Mouse (Mus musculus) heart, postnatal 10 days (tissue): ENCODE results near the gene Coasy. TPM values are rescaled to one million over a fixed set of nuclear protein-coding genes. Genes with fewer than 3 reads are reported as not detected.

ENCODE experiments used
- DNase-seq, 2 experiments: peaks; one replicate each; pipeline ENCODE4 v3.0.0; 2021
- intact Hi-C: fragments of 180-260 bp; cut with DNase I; formaldehyde crosslinking; loops from one replicate; pipeline ENCODE4 v1.15.1; 2025
- total RNA-seq, 2 experiments: library from RNA; stranded (reverse); gene quantifications; 2 replicates each; pipeline ENCODE4 v1.2.3; 2021

Coasy gene
- total RNA-seq, 2 experiments from 2014 or later, result 18.7 to 21.4 TPM

DNA sequence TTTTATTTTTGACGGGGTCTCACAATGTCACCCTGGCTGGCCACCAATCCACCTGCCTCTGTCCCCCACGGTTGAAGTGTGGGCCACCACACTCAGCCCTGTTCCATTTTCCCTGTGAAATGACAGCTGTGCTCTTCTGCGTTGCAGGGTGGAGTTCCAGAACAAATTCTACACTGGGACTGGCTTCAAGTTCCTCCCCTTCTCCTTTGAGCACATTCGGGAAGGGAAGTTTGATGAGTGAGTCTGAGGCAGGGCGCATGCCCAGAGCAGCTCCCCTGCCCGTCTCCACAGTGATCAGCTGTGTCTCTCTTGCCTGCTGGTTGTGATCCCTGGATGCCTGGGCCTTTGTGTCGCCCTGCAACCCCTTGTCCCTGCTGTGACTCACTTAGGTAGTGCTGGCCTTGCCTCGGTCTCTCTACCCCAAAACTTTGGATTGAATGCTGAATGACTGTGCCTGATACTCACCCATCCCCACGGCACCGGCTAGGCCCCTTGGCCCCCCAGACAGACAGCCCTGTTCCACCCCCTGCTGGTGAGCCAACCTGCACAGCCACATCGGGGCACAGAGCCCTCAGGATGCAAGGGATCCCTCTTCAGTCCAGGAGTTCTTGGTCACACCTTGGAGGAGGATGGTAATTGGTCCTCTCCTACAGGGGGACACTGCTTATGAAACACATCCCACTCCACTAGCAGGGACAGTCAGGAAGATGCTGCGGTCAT lies 20.0 kb upstream of the Coasy start:
- intact Hi-C loops, result loop anchor here (10.0 kb wide), 1 partner anchor 348 kb away; the partner anchor contains the start of genes Hspb9 and Kat2a
- peak; percentile 75 to 79 for DNase-seq

DNA sequence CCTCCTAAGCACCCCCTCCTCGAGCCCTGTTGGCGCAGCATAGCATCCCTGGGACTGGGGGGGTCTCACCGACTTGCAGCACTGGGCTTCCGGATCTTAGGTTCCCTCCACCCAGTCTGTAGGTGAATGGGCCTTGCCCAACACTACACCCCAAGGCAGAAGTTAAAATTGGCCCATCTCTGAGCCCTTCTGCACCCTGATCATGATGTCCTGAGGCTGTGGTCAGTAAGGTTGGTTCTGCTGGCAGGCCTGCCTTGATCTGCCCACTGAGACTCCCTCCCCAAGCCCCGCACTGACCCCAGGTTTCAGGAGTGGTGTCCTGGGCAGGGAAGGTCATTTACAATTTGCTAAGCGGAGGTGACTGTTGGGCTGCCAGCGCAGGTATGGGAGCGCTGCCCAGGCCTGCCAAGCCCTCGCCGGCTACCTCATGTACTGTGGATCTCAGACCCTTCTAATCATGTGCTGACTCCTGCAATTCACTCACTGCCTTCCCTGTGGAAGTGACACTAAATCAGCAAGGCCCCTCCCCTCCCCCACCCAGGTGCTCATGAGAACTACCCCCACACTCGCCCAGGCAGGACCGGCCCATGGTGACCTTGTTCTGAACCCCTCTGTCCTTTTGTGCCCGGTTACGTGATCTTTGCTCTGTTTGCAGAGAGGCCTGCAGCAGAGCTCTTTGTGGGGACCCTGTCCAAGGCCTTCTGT lies 19.2 kb upstream of the Coasy start:
- intact Hi-C loops, result loop anchor here (10.0 kb wide), 1 partner anchor 348 kb away; the partner anchor contains the start of genes Hspb9 and Kat2a
- peak in 1 of 2 experiments; percentile 72 for DNase-seq

DNA sequence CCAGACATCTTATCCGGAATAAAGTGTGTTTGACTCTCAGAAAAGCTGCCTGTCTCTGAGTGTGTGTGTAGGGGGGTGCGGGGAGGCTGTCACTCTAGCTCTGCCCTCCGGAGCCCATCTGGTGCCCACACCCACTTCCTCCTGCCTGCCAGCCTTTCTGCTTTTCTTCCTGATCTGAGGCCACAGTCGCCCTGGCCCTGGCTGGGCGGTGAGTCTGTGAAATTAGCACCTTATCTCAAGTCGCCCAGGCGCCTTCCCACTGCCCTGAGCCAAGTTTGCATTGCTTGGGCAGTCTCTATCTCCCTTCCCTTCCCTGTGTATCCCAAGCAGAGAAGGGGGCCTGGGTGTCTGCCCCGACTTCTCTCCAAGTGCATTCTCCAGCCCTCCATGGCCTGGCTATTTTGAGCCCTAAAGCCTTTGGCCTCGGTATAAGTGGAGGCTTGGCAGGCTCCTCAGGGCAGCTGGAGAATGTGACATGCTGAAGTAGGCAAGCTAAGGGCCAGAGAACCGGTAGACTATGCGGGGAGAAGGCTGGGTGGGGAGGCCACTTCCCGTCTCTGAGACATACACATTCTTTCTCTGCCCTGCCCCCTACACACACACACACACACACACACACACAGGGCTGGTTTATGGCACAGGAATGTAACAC lies 18.6 kb upstream of the Coasy start:
- intact Hi-C loops, result loop anchor here (10.0 kb wide), 1 partner anchor 349 kb away; the partner anchor contains the start of genes Hspb9 and Kat2a
- DNase-seq, result peak; percentile 88 to 92

DNA sequence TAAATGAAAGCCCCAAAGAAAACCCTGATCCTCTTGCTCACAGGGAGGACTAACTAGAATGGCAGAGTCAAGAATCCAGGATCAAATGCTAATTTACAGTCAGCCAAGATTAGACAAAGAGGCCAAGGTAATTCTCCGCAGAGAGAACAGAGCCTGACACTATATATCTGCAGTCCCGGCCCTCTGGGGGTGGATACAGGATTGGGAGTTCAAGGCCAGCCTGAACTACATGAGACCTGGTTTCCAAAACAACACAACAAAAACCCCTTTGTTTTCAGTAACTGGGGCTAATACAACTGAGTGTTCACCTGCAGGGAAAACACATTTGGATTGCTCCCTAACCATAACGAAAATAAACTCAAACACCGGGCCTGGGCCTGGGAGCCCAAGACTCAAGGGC lies 17.9 kb upstream of the Coasy start:
- DNase-seq, result no peak
- intact Hi-C loops, result loop anchor here (10.0 kb wide), 1 partner anchor 350 kb away; the partner anchor contains the start of genes Hspb9 and Kat2a

DNA sequence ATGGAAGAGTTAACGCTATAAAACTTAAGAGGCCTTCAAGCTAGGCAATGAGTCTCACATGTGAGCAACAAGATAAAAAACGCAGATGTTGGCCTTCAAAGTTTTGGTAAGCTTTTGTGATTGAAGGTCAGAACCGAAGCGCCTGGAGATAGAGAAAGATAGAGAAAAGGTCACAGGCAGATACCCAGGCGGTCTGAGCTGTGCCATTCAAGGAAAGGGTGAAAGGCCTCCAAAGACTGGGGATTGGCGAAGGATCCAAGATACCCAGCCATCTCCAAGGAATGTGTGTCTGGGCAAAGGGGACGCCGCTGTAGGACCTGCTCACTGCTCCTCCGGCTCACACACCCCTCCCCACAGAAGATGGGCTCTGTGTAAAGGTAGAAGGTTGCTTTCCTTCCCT lies 17.4 kb upstream of the Coasy start:
- intact Hi-C loops, result loop anchor here (10.0 kb wide), 1 partner anchor 350 kb away; the partner anchor contains the start of genes Hspb9 and Kat2a
- DNase-seq, result no peak

DNA sequence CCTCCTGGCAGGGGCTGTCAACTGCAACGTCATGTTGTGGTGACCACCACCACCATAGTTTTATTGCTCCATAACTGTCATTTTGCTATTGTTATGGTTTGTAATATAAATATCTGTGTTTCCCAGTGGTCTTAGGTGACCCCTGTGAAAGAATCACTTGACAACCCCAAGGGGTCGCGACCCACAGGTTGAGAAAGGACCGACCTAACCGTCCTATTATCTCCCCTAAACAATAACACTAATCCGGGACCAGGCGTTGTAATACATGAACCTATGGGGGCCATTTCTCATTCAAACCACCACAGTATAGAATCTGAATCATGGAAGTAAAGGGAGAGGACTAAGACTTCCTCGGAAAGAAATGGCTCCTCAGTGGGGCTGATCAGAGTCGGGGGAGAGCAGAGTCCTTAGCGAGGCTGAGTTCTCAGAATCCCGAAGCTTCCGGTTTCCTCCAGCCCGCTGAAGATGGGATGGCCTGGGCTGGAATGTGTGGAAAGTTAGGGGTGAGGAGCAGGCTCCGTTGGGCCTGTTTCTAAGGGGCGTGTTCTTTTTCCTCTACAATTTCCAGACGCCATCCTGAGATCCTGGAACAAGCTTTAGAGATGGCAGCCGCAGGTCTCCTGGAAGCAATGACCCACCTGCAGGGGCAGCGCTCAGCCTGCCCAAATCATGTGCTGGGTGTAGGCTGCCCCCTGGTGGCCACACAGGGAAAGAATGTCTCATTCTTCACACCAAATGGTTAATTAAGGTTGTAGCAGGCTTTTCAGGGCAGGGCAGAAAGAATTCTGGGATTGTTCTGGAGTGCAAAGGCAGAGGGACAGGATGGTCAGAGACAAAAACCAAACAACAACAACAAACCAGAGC lies 15.6 kb upstream of the Coasy start:
- intact Hi-C loops, result loop anchor here (1.0 to 10.0 kb wide), 3 partner anchors 84 to 352 kb away; partner anchors contain the start of genes Hspb9 and Kat2a

DNA sequence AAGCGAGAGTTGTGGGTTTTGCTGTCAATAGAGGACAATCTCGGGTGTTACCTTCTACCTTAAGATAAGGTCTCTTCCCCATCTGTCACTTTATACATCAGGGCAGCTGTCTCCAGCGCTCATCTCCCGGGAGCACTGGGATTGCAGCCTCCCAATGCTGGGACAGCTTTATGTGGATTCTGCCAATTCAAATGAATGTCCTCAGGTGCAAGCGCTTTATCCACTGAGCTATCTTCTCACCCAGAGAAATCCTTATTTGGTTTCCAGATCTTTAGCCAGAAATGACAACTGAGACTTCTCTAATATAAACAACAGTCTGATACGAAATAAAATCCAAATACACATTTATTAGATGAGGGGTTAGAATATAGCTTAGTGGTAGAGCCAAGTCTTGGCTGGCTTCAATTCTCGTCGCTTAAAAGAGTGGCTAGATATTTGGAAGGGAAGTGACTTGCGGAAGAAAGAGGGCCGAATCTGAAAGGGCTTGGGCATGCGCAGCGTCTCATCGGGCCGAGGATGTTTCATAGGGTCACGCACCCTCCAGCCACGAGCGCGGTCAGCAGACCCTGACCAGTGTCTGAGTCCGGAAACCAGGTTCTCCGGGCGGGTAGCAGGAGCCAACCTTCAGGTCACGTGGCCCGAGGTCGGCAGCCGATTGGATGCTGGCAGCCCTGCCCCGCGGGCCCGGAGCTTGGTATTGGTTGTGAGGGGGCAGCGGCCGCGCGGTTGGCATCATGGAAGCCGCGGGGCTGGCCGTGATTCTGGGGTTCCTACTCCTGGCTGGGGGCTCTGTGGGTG lies 12.8 kb upstream of the Coasy start, which contains the start of gene Naglu:
TSS of gene Naglu (plus strand) at position 622 of the 798 bp plus-strand sequence.
- DNase-seq, result peak; percentile 97
- intact Hi-C loops, result loop anchor here (10.0 kb wide), 1 partner anchor 355 kb away; the partner anchor contains the start of genes Hspb9 and Kat2a

More for the DNA sequence above, 15.6 kb upstream of the Coasy start:
- peak; percentile 90 to 92 for DNase-seq

DNA sequence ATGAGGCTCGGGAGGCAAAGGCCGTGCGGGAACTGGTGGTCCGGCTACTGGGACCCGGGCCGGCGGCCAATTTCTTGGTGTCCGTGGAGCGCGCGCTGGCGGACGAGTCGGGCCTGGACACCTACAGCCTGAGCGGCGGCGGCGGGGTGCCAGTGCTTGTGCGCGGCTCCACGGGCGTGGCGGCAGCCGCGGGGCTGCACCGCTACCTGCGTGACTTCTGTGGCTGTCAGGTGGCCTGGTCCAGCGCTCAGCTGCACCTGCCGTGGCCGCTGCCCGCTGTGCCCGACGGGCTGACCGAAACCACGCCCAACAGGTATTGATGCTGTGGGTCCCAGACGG lies 12.2 kb upstream of the Coasy start:
- no peak for DNase-seq
- intact Hi-C loops, result no loop called here

DNA sequence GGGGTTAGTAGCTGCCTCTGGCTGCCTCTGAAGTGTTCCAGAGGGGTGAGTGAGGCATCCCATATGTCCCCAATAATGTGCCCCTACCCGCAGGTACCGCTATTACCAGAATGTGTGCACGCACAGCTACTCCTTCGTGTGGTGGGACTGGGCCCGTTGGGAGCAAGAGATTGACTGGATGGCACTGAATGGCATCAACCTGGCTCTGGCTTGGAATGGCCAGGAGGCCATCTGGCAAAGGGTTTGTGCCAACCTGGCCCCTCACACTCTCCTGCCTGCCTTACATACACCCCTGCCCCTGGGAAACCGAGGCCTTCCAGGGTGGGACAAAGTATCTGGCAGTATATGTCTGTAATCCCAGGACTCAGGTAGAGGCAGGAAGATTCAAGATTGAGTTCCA lies 11.4 kb upstream of the Coasy start:
- DNase-seq, result no peak
- intact Hi-C loops, result no loop called here

DNA sequence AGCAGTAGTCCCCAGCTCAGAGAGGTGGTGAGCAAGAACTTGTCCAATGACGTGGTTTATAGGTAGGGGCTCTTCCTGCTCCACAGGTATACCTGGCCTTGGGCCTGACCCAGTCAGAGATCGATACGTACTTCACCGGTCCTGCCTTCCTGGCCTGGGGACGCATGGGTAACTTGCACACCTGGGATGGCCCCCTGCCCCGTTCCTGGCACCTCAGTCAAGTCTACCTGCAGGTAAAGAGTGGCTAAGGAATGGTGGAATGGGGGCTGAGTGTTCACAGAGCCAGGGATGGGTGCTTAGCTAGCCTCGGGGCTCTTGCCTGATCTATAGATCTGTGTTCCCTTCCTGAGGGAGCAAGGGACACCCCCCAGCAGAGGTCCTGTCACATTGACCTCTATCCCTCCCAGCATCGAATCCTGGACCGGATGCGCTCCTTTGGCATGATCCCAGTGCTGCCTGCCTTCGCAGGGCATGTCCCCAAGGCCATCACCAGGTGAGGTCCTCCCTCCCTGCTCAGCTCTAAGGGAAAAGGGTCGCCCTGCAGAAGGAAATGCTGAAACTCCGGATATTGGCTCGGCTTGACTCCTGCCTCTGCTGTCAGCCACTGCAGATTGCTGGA lies 10.4 kb upstream of the Coasy start:
- intact Hi-C loops, result no loop called here
- no peak for DNase-seq

DNA sequence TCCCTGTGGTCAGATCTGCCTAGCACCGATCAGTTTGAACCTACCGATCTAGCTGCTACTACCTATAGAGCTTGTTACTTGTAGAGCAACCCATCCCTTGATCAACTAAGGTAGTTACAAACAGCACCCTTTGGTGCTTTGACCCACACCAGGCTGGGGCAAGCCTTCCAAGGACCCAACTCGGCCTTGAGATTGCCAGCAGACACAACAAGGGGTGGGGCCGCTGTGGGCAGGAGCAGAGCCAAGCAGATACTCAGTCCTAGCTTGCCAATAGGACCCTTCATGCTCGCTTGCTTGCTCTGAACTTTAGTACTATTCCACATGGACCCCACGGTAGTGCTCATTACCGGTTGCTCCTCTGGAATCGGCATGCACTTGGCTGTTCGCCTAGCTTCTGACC lies 4.2 kb upstream of the Coasy start, which contains the start of gene Hsd17b1:
TSS of gene Hsd17b1 (plus strand) at position 291 of the 400 bp plus-strand sequence.
- no peak for DNase-seq
- intact Hi-C loops, result no loop called here

DNA sequence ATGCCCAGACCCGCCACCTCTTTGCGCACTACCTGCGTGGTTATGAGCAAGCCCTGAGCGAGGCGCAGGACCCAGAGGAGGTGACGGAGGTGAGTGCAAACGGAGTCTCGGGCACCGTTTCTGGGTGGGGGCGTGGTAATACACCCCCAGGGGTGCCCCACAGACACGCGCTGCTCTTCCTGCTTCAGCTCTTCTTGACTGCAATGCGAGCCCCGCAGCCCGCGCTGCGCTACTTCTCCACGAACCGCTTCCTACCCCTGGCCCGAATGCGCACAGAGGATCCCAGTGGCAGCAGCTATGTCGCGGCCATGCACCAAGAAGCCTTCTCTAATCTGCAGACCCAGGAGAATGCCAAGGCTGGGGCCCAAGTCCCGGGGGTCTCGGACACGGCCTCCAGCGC lies 2.6 kb upstream of the Coasy start:
- intact Hi-C loops, result no loop called here
- no peak for DNase-seq

DNA sequence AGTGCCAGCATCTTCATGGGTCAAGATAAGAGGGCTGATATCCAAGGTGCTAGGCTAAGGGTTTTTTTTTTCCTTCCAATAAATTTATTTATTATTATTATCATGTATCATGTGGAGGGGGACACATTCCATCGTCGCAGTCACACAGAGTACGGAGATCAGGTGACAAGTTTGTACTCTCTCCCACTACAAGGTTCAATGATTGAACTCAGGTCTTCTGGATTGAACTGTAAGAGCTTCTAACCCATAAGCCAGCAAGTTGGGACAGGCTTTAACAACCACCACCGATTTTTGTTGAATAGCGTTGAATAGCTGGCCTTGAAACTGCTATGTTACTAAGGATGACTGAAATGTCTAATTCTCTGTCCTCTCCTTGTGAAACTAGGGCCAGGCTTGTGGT lies 1.9 kb upstream of the Coasy start:
- intact Hi-C loops, result no loop called here
- DNase-seq, result no peak

DNA sequence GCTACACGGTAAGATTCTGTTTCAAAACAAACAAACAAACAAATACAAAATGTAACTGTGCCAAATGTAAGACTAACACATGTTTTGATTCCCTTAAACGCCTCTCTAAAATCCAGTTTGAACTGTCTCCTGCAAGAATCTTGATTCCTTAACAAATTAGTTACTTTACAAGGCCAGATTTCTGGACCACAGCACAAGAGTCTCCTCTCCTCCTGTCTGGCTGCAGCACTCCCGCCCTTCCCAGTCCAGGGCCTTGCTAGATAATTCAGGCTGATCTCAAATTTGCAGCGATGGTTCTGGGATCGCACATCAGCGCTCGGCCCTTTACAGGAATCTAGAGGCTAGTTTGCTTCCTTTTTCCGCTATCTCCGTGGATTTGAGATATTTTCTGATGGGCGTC lies 706 bp upstream of the Coasy start:
- DNase-seq, result peak in 1 of 2 experiments; percentile 23
- intact Hi-C loops, result loop anchor here (1.0 kb wide), 1 partner anchor 94 kb away; the partner anchor contains the start of gene Ccr10

DNA sequence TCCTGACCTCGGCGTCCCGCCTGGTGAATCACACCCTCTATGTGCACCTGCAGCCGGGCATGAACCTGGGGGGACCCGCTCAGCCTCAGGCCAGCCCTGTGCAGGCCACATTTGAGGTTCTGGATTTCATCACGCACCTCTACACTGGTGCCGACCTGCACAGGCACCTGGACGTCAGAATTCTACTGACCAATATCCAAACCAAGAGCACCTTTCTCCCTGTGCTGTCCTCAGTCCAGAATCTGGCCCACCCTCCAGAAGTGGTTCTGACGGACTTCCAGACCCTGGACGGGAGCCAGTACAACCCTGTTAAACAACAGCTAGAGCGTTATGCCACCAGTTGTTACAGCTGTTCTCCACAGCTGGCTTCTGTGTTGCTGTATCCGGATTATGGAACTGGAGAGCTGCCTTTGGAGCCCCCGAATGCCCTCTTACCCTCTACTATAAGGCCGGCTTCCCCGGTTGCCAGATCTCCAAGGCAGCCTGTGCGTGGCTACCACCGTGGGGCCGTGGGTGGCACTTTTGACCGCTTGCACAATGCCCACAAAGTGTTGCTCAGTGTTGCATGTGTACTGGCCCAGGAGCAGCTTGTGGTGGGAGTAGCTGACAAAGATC lies 825 bp downstream of the Coasy start:
- DNase-seq, result peak in 1 of 2 experiments; percentile 46
- intact Hi-C loops, result no loop called here

DNA sequence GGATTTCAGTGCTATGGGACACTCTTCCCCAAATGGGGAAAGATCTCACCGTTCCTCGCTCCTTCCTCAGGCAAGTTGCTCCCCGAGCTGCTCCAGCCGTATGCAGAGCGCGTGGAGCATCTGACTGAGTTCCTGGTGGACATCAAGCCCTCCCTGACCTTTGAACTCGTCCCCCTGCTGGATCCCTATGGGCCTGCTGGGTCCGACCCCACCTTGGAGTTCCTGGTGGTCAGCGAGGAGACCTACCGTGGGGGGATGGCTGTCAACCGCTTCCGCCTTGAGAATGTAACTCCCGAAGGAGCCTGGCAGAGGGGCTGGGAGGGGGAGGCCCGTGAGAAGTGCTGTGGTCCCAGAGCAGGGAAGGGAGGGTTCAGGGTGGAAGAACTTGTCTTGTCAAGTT lies 1.9 kb downstream of the Coasy start:
- no peak for DNase-seq
- intact Hi-C loops, result no loop called here

DNA sequence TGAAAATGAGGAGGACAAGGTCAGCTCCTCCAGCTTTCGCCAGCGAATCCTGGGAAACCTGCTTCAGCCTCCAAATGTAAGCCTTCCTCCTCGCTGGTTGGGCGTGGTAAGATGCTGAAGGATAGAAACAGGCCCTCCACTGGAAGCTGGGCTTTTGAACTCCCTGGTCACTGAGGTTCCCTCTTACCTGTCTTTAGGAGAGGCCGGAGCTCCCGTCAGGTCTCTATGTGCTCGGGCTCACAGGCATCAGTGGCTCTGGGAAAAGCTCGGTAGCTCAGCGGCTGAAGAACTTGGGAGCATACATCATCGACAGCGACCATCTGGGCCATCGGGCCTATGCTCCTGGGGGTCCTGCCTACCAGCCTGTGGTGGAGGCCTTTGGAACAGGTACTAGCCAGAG lies 2.4 kb downstream of the Coasy start:
- no peak for DNase-seq
- intact Hi-C loops, result no loop called here

DNA sequence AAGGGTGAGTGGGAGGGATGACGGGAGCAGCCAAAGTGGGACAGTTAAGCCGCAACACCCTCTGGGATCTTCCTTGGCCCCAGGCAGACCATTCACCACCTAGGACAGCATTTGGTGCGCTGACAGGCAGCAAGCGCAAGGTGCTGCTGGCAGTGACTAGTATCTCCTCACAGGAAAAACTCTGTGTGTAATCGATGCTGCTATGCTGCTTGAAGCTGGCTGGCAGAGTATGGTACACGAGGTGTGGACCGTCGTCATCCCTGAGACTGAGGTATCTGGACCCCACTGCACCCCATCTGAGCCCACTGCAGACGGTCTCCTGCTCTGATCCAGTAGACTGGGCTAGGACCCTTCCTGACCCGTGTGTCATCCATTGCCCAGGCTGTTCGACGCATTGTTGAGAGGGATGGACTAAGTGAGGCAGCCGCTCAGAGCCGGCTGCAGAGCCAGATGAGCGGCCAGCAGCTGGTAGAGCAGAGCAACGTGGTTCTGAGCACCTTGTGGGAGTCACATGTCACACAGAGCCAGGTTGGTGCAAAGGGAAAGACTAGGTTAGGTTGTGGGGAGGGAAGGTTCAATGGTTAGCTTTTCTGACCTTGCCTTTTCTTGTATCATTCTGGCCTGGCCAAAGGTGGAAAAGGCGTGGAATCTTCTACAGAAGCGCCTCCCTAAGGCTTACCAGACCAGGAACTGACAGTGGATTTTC lies 3.4 kb downstream of the Coasy start:
- intact Hi-C loops, result no loop called here
- no peak for DNase-seq
